Mouse (Mus musculus) liver, postnatal 0 days (tissue): Measurements from ENCODE around the gene Scarb2.

Experiments used
- CTCF ChIP-seq: sonication (generic); IDR thresholded peaks from 2 replicates; pipeline ENCODE4 v1.5.1; 2016; ENCODE audit warnings: antibody characterized with exemption, low read depth
- EP300 ChIP-seq: IDR thresholded peaks from 2 replicates; pipeline ENCODE4 v1.6.1; 2016; ENCODE audit warnings: antibody characterized with exemption, low read depth, mild to moderate bottlenecking

GRCm38 (mm10) chr5:92441494-92441893 lies 65.1 kb downstream of the Scarb2 start:
- no peak for TF ChIP-seq EP300
- TF ChIP-seq CTCF: no peak
